Comparison of ENCODE assay signal across 10 mouse cellular contexts in the genomic region with DNA sequence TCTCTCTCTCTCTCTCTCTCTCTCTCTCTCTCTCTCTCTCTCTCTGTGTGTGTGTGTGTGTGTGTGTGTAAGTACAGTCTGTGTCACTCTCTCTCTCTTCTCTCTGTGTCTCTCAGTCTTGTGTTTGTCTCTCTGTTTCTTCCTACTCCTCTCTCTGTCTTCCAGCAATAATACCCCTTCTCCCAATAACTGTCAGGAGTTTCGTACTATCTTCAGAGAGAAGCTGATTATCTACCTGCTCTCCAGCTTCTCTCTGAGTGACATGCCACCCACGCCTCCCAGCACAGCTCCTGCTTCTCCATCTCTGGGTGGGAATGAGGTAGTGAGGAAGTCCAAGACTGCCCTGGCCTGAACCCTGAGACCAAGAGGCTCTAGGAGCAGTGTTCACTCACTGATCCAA. TPM values are rescaled to one million over a fixed set of nuclear protein-coding genes. Genes with fewer than 3 reads are reported as not detected.
DNase-seq lines count a peak whose midpoint lies in the region; ATAC-seq and TF ChIP-seq lines count a peak whose summit lies in the region.
"Had no signal": no experiment of that assay in that cellular context is flagged by ENCODE, and none has a peak within 500 bp of the region (broad histone marks: within the 10 kb centered on the region; RNA-seq: fewer than 3 reads in every experiment).

A gene (plus strand): TSS at position 301 of the 400 bp plus-strand sequence.

- no peaks in the 10 kb centered on the region for H3K9me3 ChIP-seq in forebrain, embryonic 10.5 days
- H3K9me3 ChIP-seq in intestine, embryonic 16.5 days (ENCODE audit: control insufficient read depth, low read length), result no peaks in the 10 kb centered on the region
- no peaks in the 10 kb centered on the region for H3K9me3 ChIP-seq in midbrain, embryonic 14.5 days (ENCODE audit: control insufficient read depth, low read length)

- no peak for TF ChIP-seq CTCF in layer of hippocampus, adult 2 months (conservative IDR thresholded peaks at IDR 0.05)

- 12% methylated on average over 2 of the region's 2 CpGs for WGBS in forebrain, embryonic 10.5 days
- WGBS in intestine, embryonic 16.5 days, result 13% methylated on average over 2 of the region's 2 CpGs
- 4% methylated on average over 2 of the region's 2 CpGs for WGBS in midbrain, embryonic 14.5 days

- H3K27ac ChIP-seq in layer of hippocampus, adult 2 months, result peak within 1 kb of the TSS; percentile 97
- peak within 1 kb of the TSS; percentile 48 for H3K27ac ChIP-seq in forebrain, embryonic 10.5 days
- no peak within 1 kb of the TSS for H3K27ac ChIP-seq in intestine, embryonic 16.5 days (ENCODE audit: low read length)
- H3K27ac ChIP-seq in midbrain, embryonic 14.5 days (replicated peaks; ENCODE audit: low read depth, low read length), result peak within 1 kb of the TSS; percentile 85
- H3K27ac ChIP-seq: liver, embryonic 14.5 days had no signal

- no peak for ATAC-seq in intestine, embryonic 16.5 days
- ATAC-seq in midbrain, embryonic 14.5 days (ENCODE audit: low FRiP score, low TSS enrichment), result no peak; the same call in 1 of the 2 replicates
- no peak for ATAC-seq in megakaryocyte, adult 5-6 weeks (ENCODE audit: poor library complexity, severe bottlenecking)

- H3K9ac ChIP-seq in intestine, embryonic 16.5 days (ENCODE audit: low read depth, low read length), result no peak within 1 kb of the TSS
- H3K9ac ChIP-seq in midbrain, embryonic 14.5 days (replicated peaks; ENCODE audit: low read length), result peak within 1 kb of the TSS; percentile 72
- H3K9ac ChIP-seq: liver, embryonic 14.5 days had no signal

- peaks cover 9% of the 10 kb centered on the region for H3K4me1 ChIP-seq in forebrain, embryonic 10.5 days
- H3K4me1 ChIP-seq in intestine, embryonic 16.5 days (ENCODE audit: control insufficient read depth, insufficient read depth, low read length), result peaks cover 3% of the 10 kb centered on the region; the same call in 1 of the 2 replicates
- no peaks in the 10 kb centered on the region for H3K4me1 ChIP-seq in midbrain, embryonic 14.5 days (ENCODE audit: control insufficient read depth, insufficient read depth, low read length)

- H3K27me3 ChIP-seq in forebrain, embryonic 10.5 days (ENCODE audit: poor library complexity, severe bottlenecking), result peaks cover 45% of the 10 kb centered on the region
- peaks cover 5% of the 10 kb centered on the region; the same call in 1 of the 2 replicates for H3K27me3 ChIP-seq in intestine, embryonic 16.5 days (replicated peaks; ENCODE audit: control insufficient read depth, insufficient read depth, low read length)
- peaks cover 7% of the 10 kb centered on the region; the same call in 1 of the 2 replicates for H3K27me3 ChIP-seq in midbrain, embryonic 14.5 days (ENCODE audit: control insufficient read depth, insufficient read depth, low read length)

- no peaks in the 10 kb centered on the region for H3K36me3 ChIP-seq in forebrain, embryonic 10.5 days (replicated peaks)
- H3K36me3 ChIP-seq in intestine, embryonic 16.5 days (ENCODE audit: control insufficient read depth, insufficient read depth, low read length), result no peaks in the 10 kb centered on the region
- no peaks in the 10 kb centered on the region for H3K36me3 ChIP-seq in midbrain, embryonic 14.5 days (ENCODE audit: control insufficient read depth, insufficient read depth, low read length)

- H3K4me3 ChIP-seq in layer of hippocampus, adult 2 months, result peak within 1 kb of the TSS; percentile 81
- H3K4me3 ChIP-seq in forebrain, embryonic 10.5 days, result peak within 1 kb of the TSS; percentile 57
- H3K4me3 ChIP-seq in intestine, embryonic 16.5 days (ENCODE audit: low read length), result peak within 1 kb of the TSS; percentile 26
- peak within 1 kb of the TSS; percentile 54 for H3K4me3 ChIP-seq in midbrain, embryonic 14.5 days (replicated peaks; ENCODE audit: low read depth, low read length)
- H3K4me3 ChIP-seq: erythroblast, embryonic 14.5 days had no signal

- peak within 1 kb of the TSS; percentile 33 for H3K4me2 ChIP-seq in intestine, embryonic 16.5 days (ENCODE audit: low read depth, low read length)
- peak within 1 kb of the TSS; percentile 76 for H3K4me2 ChIP-seq in midbrain, embryonic 14.5 days (ENCODE audit: low read length)

- no peak for DNase-seq in layer of hippocampus, adult 2 months (ENCODE audit: low spot score in 2 of 2)
- no peak for DNase-seq in layer of hippocampus, adult 11-12 months (ENCODE audit: low spot score)
- no peak for DNase-seq in forebrain, embryonic 10.5 days (ENCODE audit: extremely low spot score, low spot score)
- DNase-seq in midbrain, embryonic 14.5 days, result peak; percentile 4
- DNase-seq in thymus, postnatal 14 days, result no peak
- DNase-seq in cerebellum, adult 8-10 months, result no peak

RNA-seq across cellular contexts. Expression of the gene that starts here (rescaled TPM):
- 100 to 1,000 TPM; 256 to 260 TPM for total RNA-seq in layer of hippocampus, adult 2 months (2021)
- polyA plus RNA-seq in forebrain, embryonic 10.5 days (2016; fragmentation: Nextera tagmentation; extraction: Ambion mirVana), result 0.07 TPM in 1 of 2 replicates, not detected in the other
- polyA plus RNA-seq in intestine, embryonic 16.5 days (2015; fragmentation: Nextera tagmentation; extraction: Ambion mirVana), result not detected in 2 replicates
- polyA plus RNA-seq in midbrain, embryonic 14.5 days (2014; fragmentation: Nextera tagmentation; extraction: Ambion mirVana), result 29.9 and 38.9 TPM in 2 replicates
- total RNA-seq in megakaryocyte, adult 5-6 weeks (2015), result not detected in 2 replicates
- 0.04 TPM in 1 of 2 replicates, not detected in the other for total RNA-seq in megakaryocyte, adult 5-6 weeks (2017)
- polyA plus RNA-seq: erythroblast, embryonic 14.5 days had no signal

Comparison
In these comparisons a context has a peak if more than half of its experiments do, and no peak if none do; other contexts are left out.
1. RNA of the gene that starts here (total RNA-seq): 256 to 260 TPM in layer of hippocampus, adult 2 months; 0.04 TPM in megakaryocyte, adult 5-6 weeks; every median in the first group is over 100 times any median in the second.
2. RNA of the gene that starts here (polyA plus RNA-seq): 29.9 to 38.9 TPM in midbrain, embryonic 14.5 days; 0.07 TPM in forebrain, embryonic 10.5 days and not detected in intestine, embryonic 16.5 days; every median in the first group is over 10 times any median in the second.
3. H3K4me3 ChIP-seq: peak in every context shown above with its lines; median percentile 81 in layer of hippocampus, adult 2 months; 57 in forebrain, embryonic 10.5 days; 54 in midbrain, embryonic 14.5 days; 26 in intestine, embryonic 16.5 days.